Mouse (Mus musculus): ENCODE measurements around the gene Zfp53. TPM values are rescaled to one million over a fixed set of nuclear protein-coding genes. Genes with fewer than 3 reads are reported as not detected.

Zfp53 gene
- total RNA-seq, 2 experiments from 2014 or later = 5.0 to 5.7 TPM

- Histone ChIP-seq H3K27ac (peak overlapping the region; percentile 95), H3K4me3 (peak overlapping the region; percentile 84)
- peak; percentile 66 to 74 for DNase-seq (ENCODE audit: low spot score in 2 of 2)
- TF ChIP-seq CTCF (conservative IDR thresholded peaks at IDR 0.05) = peak; percentile 68
These were observed 43.5 kb downstream of the Zfp53 start for GRCm38 (mm10) chr17:21532101-21532951.

- no peak for DNase-seq (ENCODE audit: low spot score in 2 of 2)
- Histone ChIP-seq H3K27ac (no peak overlapping the region), H3K4me3 (no peak overlapping the region)
- TF ChIP-seq CTCF (conservative IDR thresholded peaks at IDR 0.05) = no peak
These were observed 45.2 kb downstream of the Zfp53 start for GRCm38 (mm10) chr17:21533961-21534360.

- Histone ChIP-seq H3K4me3 (peak overlapping the region; percentile 62; the same call in 1 of the 2 replicates), H3K27ac (peak overlapping the region; percentile 82)
- peak; percentile 70 to 83 for DNase-seq (ENCODE audit: low spot score in 2 of 2)
- peak; percentile 83 for TF ChIP-seq CTCF (conservative IDR thresholded peaks at IDR 0.05)
These were observed 45.8 kb downstream of the Zfp53 start for GRCm38 (mm10) chr17:21534460-21535095.

GRCm38 (mm10) chr17:21535096-21536001 is 46.6 kb downstream of the Zfp53 start, which contains the start of gene Zfp52:
TSS of gene Zfp52 (plus strand) at chr17:21535539.
- Histone ChIP-seq H3K27ac (peak within 1 kb of the TSS; percentile 82), H3K4me3 (peak within 1 kb of the TSS; percentile 62)
- DNase-seq (ENCODE audit: low spot score in 2 of 2) = peak; percentile 46 to 62
- no peak for TF ChIP-seq CTCF (conservative IDR thresholded peaks at IDR 0.05)

- TF ChIP-seq CTCF (conservative IDR thresholded peaks at IDR 0.05) = no peak
These were observed 47.3 kb downstream of the Zfp53 start for GRCm38 (mm10) chr17:21536096-21536495.

GRCm38 (mm10) chr17:21536676-21537075 is 47.9 kb downstream of the Zfp53 start:
- Histone ChIP-seq H3K27ac (no peak overlapping the region), H3K4me3 (no peak overlapping the region)
- TF ChIP-seq CTCF (conservative IDR thresholded peaks at IDR 0.05) = no peak
- no peak for DNase-seq (ENCODE audit: low spot score in 2 of 2)

More at GRCm38 (mm10) chr17:21536096-21536495, 47.3 kb downstream of the Zfp53 start:
- Histone ChIP-seq H3K27ac (peak overlapping the region; percentile 82), H3K4me3 (peak overlapping the region; percentile 62)
- no peak for DNase-seq (ENCODE audit: low spot score in 2 of 2)

- DNase-seq (ENCODE audit: low spot score in 2 of 2) = no peak
- no peak overlapping the region for H3K4me3 ChIP-seq
- no peak overlapping the region for H3K27ac ChIP-seq
- no peak for TF ChIP-seq CTCF (conservative IDR thresholded peaks at IDR 0.05)
These were observed 69.0 kb downstream of the Zfp53 start for GRCm38 (mm10) chr17:21557831-21558230.

Other genes with a start within 250 kb of the Zfp53 start
- gene Vmn1r235, start 232.6 kb upstream of the Zfp53 start, total RNA-seq (2021) = not detected
- gene Vmn1r236, start 206.1 kb upstream of the Zfp53 start, total RNA-seq (2021) = not detected
- not detected for gene Vmn1r237, start 177.1 kb upstream of the Zfp53 start, total RNA-seq (2021)
- 1 to 10 TPM; 1.3 to 1.7 TPM for gene Zfp677, start 105.2 kb upstream of the Zfp53 start, total RNA-seq (2021)
- 1 to 10 TPM in 1 of 2 experiments, under 1 TPM in 1; 0.56 to 1.2 TPM for gene Zfp54, start 65.8 kb upstream of the Zfp53 start, total RNA-seq (2021)
- gene Zfp51, start 38.6 kb upstream of the Zfp53 start, total RNA-seq (2021) = 1 to 10 TPM; 3.7 to 3.8 TPM
- 1 to 10 TPM; 5.7 to 7.4 TPM for gene Zfp52, start 46.5 kb downstream of the Zfp53 start, total RNA-seq (2021)
- 10 to 100 TPM; 11.0 to 12.2 TPM for gene Zfp948, start 78.0 kb downstream of the Zfp53 start, total RNA-seq (2021)
- 10 to 100 TPM; 11.1 to 11.3 TPM for gene Zfp983, start 161.6 kb downstream of the Zfp53 start, total RNA-seq (2021)
- gene Gm10226, start 202.9 kb downstream of the Zfp53 start, total RNA-seq (2021) = 1 to 10 TPM; 3.5 to 5.6 TPM
- 1 to 10 TPM; 8.2 to 8.6 TPM for gene Zfp760, start 218.7 kb downstream of the Zfp53 start, total RNA-seq (2021)
- 1 to 10 TPM; 4.5 to 6.6 TPM for gene Zfp229, start 241.8 kb downstream of the Zfp53 start, total RNA-seq (2021)

Measured in layer of hippocampus, adult 2 months (tissue).